Mouse (Mus musculus) MEL (cell line): ENCODE measurements at regions not wholly inside any gene's neighbourhood (a gene's known extent, or its start where the extent isn't known, plus 50 kb on each side); places are given as distances from the start of the nearest gene placed in this dataset.

Experiments used
- BHLHE40 ChIP-seq: IDR thresholded peaks from 2 replicates; pipeline ENCODE4 v1.6.1; 2012; ENCODE audit warnings: low read depth, mild to moderate bottlenecking, inconsistent platforms, low read length, improper control_type of control experiment, borderline replicate concordance
- CHD1 ChIP-seq: IDR thresholded peaks from 2 replicates; pipeline ENCODE4 v1.6.1; 2012; ENCODE audit warnings: low read depth, mild to moderate bottlenecking, inconsistent platforms, low read length, improper control_type of control experiment
- CHD2 ChIP-seq: IDR thresholded peaks from 2 replicates; pipeline ENCODE4 v1.6.1; 2011; ENCODE audit warnings: low read length, improper control_type of control experiment
- CTCF ChIP-seq, 3 experiments: IDR thresholded peaks in 2 of 3; conservative IDR thresholded peaks in 1 of 3; 2 replicates each; pipeline ENCODE4 v1.5.1; 2011 to 2012; ENCODE audit warnings: low read length in 3 of 3, low read depth in 2 of 3, mild to moderate bottlenecking in 2 of 3, improper control_type of control experiment in 1 of 3, inconsistent platforms in 1 of 3, mixed read lengths in 1 of 3, moderate library complexity in 1 of 3; ENCODE audit not compliant: control insufficient read depth in 1 of 3, insufficient read depth in 1 of 3, poor library complexity in 1 of 3, severe bottlenecking in 1 of 3
- EP300 ChIP-seq, 2 experiments: IDR thresholded peaks; 2 replicates each; pipeline ENCODE4 v1.6.1; 2011; ENCODE audit warnings: improper control_type of control experiment in 2 of 2, low read length in 2 of 2, low read depth in 1 of 2, mild to moderate bottlenecking in 1 of 2
- ETS1 ChIP-seq: IDR thresholded peaks from 2 replicates; pipeline ENCODE4 v1.6.1; 2012; ENCODE audit warnings: low read depth, mild to moderate bottlenecking, inconsistent platforms, low read length, improper control_type of control experiment, moderate library complexity
- GATA1 ChIP-seq: IDR thresholded peaks from 2 replicates; pipeline ENCODE4 v1.6.1; 2011; ENCODE audit warnings: low read depth, low read length, improper control_type of control experiment
- HCFC1 ChIP-seq: IDR thresholded peaks from 2 replicates; pipeline ENCODE4 v1.6.1; 2012; ENCODE audit warnings: low read depth, mild to moderate bottlenecking, inconsistent platforms, low read length, improper control_type of control experiment, moderate library complexity
- POLR2A ChIP-seq, 2 experiments: IDR thresholded peaks; 2 replicates each; pipeline ENCODE4 v1.6.1; 2011 to 2012; ENCODE audit warnings: low read length in 2 of 2, mild to moderate bottlenecking in 2 of 2, control low read depth in 1 of 2, improper control_type of control experiment in 1 of 2, low read depth in 1 of 2, moderate library complexity in 1 of 2; ENCODE audit not compliant: control insufficient read depth in 1 of 2, insufficient read depth in 1 of 2, poor library complexity in 1 of 2
- POLR2AphosphoS2 ChIP-seq: IDR thresholded peaks from 2 replicates; pipeline ENCODE4 v1.6.1; 2011; ENCODE audit warnings: low read length, improper control_type of control experiment
- POLR2AphosphoS5 ChIP-seq: IDR thresholded peaks from 2 replicates; pipeline ENCODE4 v1.6.1; 2012; ENCODE audit warnings: low read depth, borderline replicate concordance, mild to moderate bottlenecking, inconsistent platforms, low read length, moderate library complexity, mixed read lengths
- RAD21 ChIP-seq: IDR thresholded peaks from 2 replicates; pipeline ENCODE4 v1.6.1; 2011; ENCODE audit warnings: mild to moderate bottlenecking, low read depth, low read length, improper control_type of control experiment
- SMC3 ChIP-seq: IDR thresholded peaks from 2 replicates; pipeline ENCODE4 v1.6.1; 2011; ENCODE audit warnings: low read depth, low read length, improper control_type of control experiment
- ZKSCAN1 ChIP-seq: IDR thresholded peaks from 2 replicates; pipeline ENCODE4 v1.6.1; 2012; ENCODE audit warnings: low read depth, mild to moderate bottlenecking, inconsistent platforms, low read length, improper control_type of control experiment, moderate library complexity

- TF ChIP-seq POLR2AphosphoS5 (no peak), EP300 (IDR thresholded peaks at IDR 0.05; ENCODE audit: low read depth in 1 of 2, low read length in 2 of 2) (no peak), ZKSCAN1 (no peak), SMC3 (no peak), CTCF (IDR thresholded peaks at IDR 0.05 in 2 of 3, conservative IDR thresholded peaks at IDR 0.05 in 1 of 3; ENCODE audit: control insufficient read depth in 1 of 3, insufficient read depth in 1 of 3, low read depth in 2 of 3, low read length in 3 of 3, poor library complexity in 1 of 3, severe bottlenecking in 1 of 3) (no peak), CHD2 (no peak), POLR2A (IDR thresholded peaks at IDR 0.05; ENCODE audit: control insufficient read depth in 1 of 2, insufficient read depth in 1 of 2, low read depth in 1 of 2, low read length in 2 of 2, poor library complexity in 1 of 2) (no peak), GATA1 (no peak), RAD21 (no peak), POLR2AphosphoS2 (no peak), BHLHE40 (no peak), CHD1 (no peak), ETS1 (no peak), HCFC1 (no peak)
Measured at GRCm38 (mm10) chr5:51763599-51763998, 196.1 kb upstream of the Ppargc1a start.
